Mouse (Mus musculus) adrenal gland, adult (tissue): ENCODE measurements around the gene Slc7a8.

Experiments
- DNase-seq, 2 experiments: peaks; one replicate each; pipeline ENCODE4 v3.0.0; 2022 to 2023; ENCODE audit warnings: low spot score in 1 of 2; ENCODE audit not compliant: inconsistent age in 2 of 2

Slc7a8 gene

DNA sequence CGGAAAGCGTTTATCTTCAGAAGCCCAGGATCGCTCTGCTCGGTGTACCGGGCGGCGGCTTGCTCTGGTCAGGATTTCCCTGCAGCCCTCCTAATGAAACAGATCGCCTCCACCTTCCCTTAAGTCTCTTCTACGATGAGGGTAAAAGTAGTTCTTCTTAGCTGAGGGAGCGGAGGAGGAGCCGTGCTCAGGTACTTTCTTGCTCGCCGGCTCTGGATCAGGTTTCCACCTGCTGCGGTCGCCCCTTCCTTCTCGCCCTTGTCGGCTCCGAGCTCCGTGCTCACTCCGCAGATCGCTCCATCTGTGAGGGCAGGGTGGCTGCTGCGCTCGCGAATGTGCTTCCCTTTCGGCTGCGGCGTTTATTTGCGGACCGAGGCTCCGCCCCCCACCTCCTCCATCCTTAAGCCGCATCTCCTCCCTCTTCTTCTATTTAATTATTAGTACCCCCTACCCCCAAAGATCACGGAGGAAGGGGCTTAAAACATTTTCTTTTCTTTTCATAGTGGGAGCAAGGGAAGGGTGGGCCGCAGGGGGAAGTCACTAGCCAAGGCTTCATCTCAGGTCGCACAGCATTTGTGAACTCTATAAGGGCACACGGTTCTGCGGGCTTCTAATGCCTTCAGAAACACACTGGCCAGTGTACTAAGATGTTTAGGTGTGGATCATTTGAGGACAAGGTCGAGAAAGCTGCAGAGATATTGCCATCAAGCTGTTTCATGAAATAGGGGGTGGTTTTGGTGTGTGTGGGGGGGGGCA, at the start of gene Slc7a8:
TSS of gene Slc7a8 (minus strand) at position 337 of the 756 bp plus-strand sequence.
- peak; percentile 70 to 89 for DNase-seq

DNA sequence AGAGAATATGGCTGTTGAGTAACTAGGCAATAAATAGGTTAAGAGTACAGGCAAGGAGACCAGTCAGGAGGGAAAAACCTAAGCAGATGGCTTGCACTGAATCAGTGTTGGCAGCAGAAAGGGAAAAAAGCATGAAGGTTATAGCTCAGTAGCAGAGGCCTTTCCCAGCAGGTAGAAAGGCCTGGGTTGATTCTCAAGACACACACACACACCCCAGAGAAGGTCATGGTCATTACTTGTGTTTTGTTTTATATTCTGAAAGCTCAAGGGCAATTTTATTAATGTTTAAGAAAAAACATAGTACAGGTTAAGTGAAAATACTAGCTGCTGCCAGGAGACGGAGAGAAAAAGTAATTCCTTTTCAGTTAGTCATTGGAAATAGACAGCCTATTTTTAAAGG, 42.0 kb upstream of the Slc7a8 start:
- peak; percentile 7 to 63 for DNase-seq

DNA sequence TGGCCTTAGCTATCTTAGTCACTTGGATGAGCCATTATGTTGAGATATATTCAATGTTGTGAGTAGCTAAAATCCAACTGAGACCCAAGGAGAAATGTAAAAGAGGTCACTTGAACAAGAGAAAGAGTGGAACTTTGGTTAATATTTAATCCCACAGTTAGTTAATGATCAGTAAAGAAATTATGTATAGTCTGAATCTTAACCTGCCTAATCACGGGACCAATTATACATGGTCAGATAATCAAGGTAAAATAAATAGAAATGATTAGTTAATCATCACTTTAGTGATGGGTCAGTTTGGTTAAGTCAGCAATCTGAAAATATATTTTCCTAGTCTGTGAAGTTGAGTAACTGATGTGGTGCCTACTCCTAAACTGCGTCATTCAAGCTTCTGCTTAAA, 40.6 kb upstream of the Slc7a8 start:
- DNase-seq: no peak

DNA sequence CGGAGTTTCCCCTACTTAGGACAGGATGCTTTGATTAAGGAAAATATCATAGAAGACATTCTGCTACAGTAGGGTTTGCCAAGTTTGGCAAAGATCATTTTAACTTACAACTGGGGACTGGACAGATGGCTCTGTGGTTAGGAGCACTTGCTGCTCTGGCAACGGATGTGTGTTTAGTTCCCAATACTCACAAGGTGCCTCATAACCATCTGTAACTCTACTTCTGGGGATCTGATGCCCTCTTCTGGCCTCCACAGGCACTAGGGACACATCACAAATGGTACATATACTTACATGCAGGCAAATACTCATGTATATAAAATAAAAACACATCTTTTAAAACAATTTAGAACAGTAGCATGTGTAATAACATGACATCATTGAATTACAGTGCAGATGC, 36.0 kb upstream of the Slc7a8 start:
- peak; percentile 41 to 73 for DNase-seq

DNA sequence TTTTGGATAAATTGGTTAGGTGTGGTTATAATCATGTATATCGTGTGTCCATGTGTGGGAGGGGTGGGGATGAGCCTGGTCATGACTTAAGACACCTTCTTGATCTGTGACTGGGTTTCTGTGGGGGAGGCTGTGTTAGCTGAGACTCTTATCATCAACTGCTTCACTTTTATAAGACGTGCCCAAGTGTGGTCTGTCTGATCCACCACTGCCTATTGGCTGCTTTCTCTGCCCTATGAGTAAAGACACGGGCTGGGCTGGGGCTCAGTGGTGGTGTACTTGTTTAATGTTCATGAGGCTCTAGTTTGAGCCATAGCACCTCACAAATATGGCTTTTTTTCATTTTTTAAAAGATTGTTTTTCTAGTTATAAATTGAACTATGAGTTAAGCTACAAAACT, 34.0 kb upstream of the Slc7a8 start:
- DNase-seq: no peak

DNA sequence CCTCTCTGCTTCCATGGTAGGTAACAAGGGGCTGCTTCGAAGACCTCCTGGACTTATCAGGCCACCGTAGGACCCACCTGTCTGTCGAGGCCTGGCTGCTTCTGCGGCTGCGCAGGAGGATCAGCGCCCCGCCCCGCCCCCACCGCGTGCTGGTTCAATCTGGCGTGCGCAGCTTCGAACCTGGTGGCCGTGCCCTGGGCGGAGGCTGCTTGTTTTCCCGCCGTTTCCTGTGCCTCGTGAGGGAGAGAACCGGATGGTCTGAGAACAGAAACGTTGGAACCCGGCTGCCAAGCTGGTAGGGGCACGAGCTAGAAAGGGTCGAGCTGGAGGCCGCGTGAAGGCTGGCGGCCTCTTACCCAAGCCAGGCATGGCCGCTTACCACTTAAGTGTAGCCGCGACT, 32.2 kb upstream of the Slc7a8 start, which contains the start of gene Rnf212b:
TSS of gene Rnf212b (plus strand) at position 151 of the 400 bp plus-strand sequence.
- no peak for DNase-seq

DNA sequence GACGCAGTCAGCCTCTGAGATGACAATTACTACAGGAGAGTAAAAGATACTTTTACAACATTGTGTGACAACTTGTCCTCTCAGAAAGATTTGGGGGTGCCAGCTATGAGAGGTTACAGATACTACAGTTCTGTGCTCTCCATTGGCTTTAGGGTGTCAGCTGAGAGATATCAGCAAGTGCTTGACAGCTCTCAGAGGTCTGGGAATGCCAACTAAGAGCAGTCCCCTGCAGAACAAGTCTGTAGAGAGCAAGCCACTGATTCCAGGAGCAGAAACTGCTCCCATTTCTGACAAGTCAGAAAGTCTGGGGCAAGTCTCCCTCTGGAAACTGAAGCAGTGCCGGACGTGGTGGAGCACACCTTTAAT, 27.9 kb upstream of the Slc7a8 start:
- DNase-seq: no peak

DNA sequence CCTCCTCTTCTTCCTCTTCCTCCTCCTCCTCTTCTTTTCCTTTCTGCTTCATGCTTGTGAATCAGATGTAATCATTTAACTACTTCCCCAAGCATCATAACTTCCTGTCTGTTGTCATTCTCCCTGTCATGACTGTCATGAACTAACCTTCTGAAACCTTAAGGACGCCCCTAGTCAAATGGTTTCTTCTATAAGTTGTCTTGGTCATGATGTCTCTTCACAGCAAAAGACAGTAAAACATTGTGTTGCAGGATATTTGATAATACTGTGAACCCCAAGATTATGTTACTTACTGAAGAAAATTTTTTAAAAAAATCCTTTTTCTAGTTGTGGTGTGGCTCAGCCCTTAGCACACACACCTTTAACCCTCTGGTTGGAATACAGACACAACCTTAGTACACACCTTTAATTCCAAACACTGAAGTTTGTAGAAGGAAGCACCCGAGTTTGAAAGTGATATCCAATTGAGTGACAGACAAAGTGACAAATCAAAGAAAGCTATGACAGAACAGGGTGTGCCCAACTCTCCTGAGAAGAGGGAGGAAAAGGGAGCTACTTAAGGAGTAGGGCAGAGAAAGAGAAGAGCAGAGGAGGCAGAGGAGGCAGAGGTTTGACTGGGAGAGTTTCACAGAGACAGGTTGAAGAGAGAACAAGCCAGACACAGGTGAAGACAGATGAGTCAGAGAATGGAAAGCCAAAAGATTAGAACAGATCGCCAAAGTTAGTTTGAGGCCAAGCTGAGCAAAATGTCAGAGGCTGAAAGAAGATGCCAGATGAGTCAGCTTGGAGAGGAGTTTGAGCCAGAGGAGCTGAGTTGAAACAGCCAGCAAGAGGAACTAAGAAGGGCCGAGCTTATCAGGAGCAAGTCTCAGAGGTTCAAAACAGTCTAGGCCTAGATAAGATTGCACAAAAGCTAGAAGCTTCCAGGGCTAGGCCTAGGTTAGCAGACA, 27.2 kb upstream of the Slc7a8 start:
- peak; percentile 60 to 75 for DNase-seq

DNA sequence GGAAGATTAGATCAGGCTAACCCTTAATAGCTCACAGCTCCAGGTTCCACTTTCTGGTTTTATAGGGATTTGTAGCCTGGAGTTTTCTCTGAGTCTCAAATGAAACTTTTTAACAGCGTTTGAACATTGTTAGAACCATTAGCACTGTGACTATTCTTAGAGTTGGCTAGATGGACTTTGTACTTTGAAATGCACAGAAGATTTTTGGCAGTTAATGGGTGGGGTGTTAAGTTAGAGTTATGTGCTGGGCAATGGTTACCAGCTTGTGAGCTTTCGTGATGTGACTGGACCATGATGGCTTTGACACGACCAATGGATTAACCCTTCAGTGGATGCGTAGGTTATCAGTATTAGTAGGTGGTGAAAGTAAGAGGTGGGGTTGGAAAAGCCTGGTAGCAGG, 24.4 kb upstream of the Slc7a8 start:
- no peak for DNase-seq

DNA sequence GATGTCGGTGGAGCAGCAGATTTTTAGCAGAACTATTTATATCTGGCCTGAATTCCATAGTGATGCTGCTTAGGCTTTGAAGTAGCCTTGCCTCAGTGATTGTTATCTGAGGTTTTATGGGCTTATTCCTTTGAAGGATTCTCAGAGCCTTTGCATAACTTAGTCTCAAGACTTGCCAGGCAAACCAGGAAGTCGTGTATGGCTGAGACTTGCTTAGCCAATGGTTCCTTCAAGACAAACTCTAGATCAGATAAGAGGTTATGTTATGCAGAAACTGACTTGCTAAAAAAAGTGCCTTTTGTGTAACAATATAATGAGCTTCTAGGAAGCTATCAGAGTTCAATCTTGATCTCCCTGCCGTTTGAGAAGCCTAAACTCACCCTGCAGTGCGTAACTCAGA, 20.7 kb upstream of the Slc7a8 start:
- no peak for DNase-seq

DNA sequence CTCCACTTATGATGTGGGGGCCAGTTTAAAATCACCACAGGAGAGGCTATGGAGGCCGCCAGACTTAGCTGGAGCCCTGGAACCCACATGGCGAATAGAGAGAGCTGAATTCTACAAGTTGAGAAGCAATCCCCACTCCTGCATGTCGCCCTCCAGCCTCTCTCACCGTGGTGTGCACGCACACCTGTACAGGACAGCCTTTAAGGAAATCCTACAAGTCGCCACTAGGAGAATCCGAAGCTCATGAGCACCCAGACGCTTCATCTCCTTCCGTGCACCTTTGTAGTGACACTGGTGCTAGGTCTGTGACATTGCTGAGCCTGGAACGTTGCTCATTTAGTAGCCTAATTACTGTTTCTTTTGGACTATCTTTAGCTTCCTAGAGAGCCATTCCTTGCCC, 17.9 kb upstream of the Slc7a8 start:
- no peak for DNase-seq

DNA sequence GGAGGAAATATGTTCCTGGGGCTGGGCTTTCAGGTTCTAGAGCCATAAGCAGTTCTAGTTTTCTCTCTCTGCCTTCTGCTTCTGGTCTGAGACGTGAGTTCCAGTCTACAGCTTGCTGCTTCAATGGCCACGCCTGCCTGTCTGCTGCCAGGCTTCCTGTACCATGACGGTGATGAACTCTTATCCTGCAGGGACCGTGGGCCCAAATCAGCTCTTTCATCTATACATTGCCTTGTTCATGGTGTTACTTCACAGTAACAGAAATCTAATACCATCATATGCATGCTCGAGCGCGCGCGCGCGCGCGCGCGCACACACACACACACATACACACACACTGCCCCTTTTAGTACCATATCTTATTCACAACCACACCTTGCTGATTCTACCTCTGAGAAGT, 15.0 kb upstream of the Slc7a8 start:
- DNase-seq: no peak

DNA sequence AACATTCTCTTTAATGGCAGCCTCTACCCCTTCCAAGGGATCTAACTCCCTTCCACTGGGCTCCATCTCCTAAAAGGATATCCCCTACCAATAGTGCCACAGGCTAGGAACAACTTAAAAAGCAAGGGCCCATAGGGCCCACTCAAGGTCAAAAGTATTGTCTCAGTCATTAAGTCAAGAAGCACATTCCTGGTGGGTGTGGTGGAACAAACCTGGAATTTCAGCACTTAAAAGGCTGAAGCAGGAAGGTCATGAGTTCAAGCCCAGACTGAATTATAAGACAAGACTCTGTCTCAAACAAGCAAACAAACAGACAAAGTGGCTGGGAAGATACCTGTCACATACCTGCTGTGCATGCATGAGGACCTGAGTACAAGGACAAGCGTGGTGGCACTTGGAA, 14.2 kb upstream of the Slc7a8 start:
- peak in 1 of 2 experiments; percentile 14 for DNase-seq

DNA sequence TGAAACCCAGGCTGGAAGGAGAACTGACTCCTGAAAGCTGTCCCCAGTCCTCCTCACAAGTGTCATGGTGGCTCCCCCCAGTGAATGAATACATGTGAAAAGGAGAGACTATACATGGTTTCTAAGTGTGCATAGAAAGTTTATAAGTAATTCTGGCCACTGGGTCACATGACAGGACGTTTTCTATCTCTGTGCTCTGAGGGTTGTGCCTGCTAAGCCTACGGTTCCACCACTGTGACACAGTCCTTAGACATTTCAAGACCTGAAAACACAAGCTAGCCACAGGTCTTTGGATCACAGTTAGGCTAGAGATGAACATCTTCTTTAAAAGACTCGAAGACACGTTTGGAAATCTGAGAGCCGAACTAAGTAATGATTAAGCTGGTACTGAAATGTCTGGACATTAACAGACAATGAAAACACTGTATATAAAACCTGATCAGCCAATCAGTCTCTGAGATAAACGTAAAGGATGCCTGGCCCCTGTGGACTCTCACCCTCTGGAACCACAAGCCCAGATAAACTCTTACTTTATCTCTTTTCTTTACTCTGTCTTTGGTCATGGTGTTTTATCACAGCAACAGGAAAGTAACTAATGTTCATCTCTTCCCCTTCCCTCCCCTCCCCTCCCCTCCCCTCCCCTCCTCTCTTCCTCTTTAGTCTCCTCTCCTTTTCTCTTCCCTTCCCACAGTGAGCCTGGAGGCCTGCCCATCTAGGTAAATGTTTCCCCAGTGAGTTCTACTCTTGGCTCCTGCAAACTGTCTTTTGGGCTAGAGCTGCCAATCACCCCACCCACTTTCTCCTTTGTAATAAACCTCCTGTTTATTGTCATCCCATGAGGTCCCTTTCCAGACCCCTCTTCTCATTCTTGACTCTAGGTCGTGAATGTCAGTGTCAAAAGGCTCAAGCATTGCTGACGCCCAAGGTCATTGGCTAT, 12.4 kb upstream of the Slc7a8 start:
- no peak for DNase-seq

DNA sequence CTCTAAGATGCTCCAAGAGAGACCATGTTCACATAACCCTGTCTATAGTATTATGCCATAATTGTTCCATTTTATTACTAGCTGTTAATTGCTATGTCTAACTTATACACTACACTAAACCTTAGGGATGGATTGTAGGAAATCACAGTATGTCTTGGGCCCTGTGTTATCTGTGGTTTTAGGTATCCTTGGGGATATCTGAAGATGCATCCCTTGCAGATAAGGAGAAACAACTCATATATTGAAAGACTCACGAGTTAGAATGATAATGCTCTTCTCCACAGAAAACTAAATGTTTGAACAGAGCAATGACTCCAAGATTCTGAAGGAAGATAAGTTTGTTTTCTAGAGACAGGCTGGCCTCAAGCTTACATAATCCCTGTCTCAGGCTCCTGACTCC, 11.6 kb upstream of the Slc7a8 start:
- no peak for DNase-seq

DNA sequence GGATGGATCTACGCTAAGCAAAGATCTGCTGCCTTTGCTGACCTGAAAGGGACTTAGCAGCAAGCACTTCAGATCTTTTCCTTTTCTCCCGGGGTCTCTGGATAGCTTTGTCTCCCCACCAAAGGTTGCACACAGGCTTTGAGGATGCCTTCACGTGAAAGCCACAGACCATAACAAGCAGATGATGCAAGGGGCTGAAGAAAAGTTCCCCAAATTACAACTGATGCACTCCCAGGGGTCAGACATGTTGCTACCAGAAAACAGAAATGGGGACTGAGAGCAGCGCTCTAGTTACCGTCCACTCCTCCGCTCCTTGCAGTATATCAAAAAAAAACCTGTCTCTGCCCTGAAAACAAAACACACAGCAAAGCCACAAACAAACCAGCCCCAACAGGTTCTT, 10.4 kb upstream of the Slc7a8 start:
- no peak for DNase-seq

DNA sequence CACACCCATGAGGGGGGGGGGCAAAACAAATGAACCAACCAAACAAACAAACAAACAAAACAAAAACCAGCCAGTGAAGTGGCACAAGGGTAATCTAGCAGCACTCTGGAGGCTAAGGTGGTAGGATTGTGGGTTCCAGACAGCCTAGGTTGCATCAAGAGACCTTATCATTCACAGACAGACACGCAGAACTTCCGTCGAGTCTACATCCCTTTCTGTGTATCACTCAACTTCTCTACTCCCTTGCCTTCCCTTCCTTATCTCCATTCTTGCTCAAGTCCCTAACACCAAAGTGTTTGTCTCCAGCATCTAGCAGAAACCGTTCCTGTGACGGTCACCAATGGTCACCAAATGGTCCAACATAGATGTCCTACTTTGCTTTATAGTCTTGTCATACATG, 6.5 kb upstream of the Slc7a8 start:
- no peak for DNase-seq

DNA sequence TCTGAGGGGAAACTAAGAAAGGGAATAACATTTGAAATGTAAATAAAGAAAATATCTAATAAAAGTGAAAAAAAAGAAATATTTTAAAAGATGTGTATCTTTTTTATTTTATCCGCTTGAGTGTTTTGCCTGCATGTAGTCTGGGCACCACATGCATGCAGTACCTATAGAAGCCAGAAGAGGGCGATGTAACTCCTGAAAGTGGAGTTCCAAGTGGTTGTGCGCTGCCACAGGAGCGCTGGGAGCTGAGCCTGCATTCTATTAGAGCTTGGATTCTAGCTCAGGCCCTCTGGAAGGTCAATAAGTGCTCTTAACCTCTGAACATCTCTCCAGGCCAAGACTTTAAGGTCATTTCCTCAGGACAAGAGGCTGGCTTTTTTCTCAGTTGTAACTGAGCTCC, 5.5 kb upstream of the Slc7a8 start:
- DNase-seq: no peak

DNA sequence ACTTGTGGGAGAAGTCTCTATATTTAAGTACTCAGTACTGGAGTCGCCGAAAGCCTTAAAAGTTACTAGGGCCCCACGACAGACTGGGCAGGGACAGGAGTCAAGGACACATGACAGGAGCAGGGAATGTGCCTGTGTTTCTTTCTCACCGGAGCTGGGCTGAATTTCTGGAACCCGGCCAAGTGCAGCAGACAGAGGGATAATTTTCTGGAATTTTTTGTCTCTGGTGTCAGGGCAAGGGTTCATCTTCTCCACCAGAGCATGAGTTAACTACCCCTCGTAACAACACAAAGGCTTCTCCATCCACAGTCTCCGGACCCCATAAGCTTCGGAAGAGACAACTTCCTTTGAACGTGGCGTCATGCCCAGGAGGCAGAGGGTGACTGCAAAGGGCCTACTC, 4.7 kb upstream of the Slc7a8 start:
- peak; percentile 66 to 84 for DNase-seq

DNA sequence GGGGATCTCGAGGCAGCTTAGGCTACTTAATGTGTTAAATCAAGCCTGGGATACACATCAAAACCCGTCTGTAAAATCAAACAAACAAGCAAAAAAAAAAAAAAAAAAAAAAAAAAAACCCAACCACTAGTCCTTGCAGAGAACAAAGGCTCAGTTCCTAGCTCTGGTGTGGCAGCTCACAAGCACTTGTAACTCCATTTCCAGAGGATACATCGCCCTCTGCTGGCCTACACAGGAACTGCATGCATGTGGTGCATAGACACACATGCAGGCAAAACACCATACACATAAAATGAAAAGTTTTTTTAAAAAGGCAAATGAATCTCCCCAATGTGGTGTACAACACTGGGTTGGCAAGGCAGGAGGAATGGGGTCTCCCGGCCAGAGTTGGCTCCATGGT, 4.2 kb upstream of the Slc7a8 start:
- peak; percentile 76 to 91 for DNase-seq

DNA sequence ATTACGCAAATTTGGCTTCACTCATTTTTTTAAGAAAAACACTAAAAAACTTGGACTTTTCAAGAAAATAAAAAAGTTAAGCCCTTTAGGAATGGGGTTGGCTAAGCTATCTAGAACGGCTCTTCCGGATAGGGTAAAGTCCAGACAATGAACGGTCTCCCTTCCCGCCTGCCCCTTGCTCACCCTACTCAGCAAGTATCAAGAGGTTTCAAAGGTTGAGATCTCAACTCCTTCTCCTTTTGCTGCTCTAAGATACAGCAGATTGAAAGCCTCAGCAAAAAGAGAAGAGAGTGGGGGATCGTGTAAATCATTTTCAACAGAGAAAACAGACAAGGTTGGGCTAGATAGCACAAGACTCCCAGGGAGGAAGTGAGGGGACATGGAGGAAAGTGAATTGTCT, 1.2 kb upstream of the Slc7a8 start:
- DNase-seq: no peak
